Mouse (Mus musculus): ENCODE data around the gene Col27a1. TPM values are rescaled to one million over a fixed set of nuclear protein-coding genes. Genes with fewer than 3 reads are reported as not detected.

The Col27a1 gene
- polyA plus RNA-seq, 1 experiment from 2014 or later = 2.1 TPM

- Histone ChIP-seq H3K4me1 (ENCODE audit: control insufficient read depth, low read depth, low read length) (no peaks in the 10 kb centered on the region), H3K36me3 (ENCODE audit: control insufficient read depth, insufficient read depth) (no peaks in the 10 kb centered on the region), H3K4me2 (ENCODE audit: low read depth, low read length) (no peak overlapping the region), H3K9me3 (replicated peaks; ENCODE audit: control insufficient read depth, low read length) (no peaks in the 10 kb centered on the region), H3K27me3 (ENCODE audit: control insufficient read depth, insufficient read depth, low read depth, low read length) (no peaks in the 10 kb centered on the region), H3K27ac (ENCODE audit: low read length) (no peak overlapping the region), H3K4me3 (ENCODE audit: low read depth, low read length) (no peak overlapping the region), H3K9ac (ENCODE audit: low read depth, low read length) (no peak overlapping the region)
- WGBS (ENCODE audit: insufficient replicate concordance) = 42% methylated on average over 6 of the region's 6 CpGs
- ATAC-seq (ENCODE audit: low read depth) = no peak
Observed at GRCm38 (mm10) chr4:63248951-63249350, 35.1 kb downstream of the Col27a1 start.

GRCm38 (mm10) chr4:63251760-63252159 is 38.0 kb downstream of the Col27a1 start:
- WGBS (ENCODE audit: insufficient replicate concordance) = 64% methylated on average over 11 of the region's 11 CpGs
- no peak overlapping the region for H3K4me2 ChIP-seq (ENCODE audit: low read depth, low read length)
- H3K9me3 ChIP-seq (replicated peaks; ENCODE audit: control insufficient read depth, low read length) = no peaks in the 10 kb centered on the region
- no peaks in the 10 kb centered on the region for H3K4me1 ChIP-seq (ENCODE audit: control insufficient read depth, low read depth, low read length)
- no peak overlapping the region for H3K27ac ChIP-seq (ENCODE audit: low read length)
- no peak overlapping the region for H3K4me3 ChIP-seq (ENCODE audit: low read depth, low read length)
- ATAC-seq (ENCODE audit: low read depth) = no peak
- no peak overlapping the region for H3K9ac ChIP-seq (ENCODE audit: low read depth, low read length)
- no peaks in the 10 kb centered on the region for H3K27me3 ChIP-seq (ENCODE audit: control insufficient read depth, insufficient read depth, low read depth, low read length)
- no peaks in the 10 kb centered on the region for H3K36me3 ChIP-seq (ENCODE audit: control insufficient read depth, insufficient read depth)

GRCm38 (mm10) chr4:63253716-63254115 is 39.9 kb downstream of the Col27a1 start:
- no peak for ATAC-seq (ENCODE audit: low read depth)
- 63% methylated on average over 6 of the region's 6 CpGs for WGBS (ENCODE audit: insufficient replicate concordance)

GRCm38 (mm10) chr4:63254151-63254550 is 40.3 kb downstream of the Col27a1 start:
- ATAC-seq (ENCODE audit: low read depth) = no peak
- Histone ChIP-seq H3K9me3 (replicated peaks; ENCODE audit: control insufficient read depth, low read length) (no peaks in the 10 kb centered on the region), H3K9ac (ENCODE audit: low read depth, low read length) (no peak overlapping the region), H3K27me3 (ENCODE audit: control insufficient read depth, insufficient read depth, low read depth, low read length) (no peaks in the 10 kb centered on the region), H3K4me3 (ENCODE audit: low read depth, low read length) (no peak overlapping the region), H3K4me2 (ENCODE audit: low read depth, low read length) (no peak overlapping the region), H3K4me1 (ENCODE audit: control insufficient read depth, low read depth, low read length) (no peaks in the 10 kb centered on the region), H3K36me3 (ENCODE audit: control insufficient read depth, insufficient read depth) (no peaks in the 10 kb centered on the region), H3K27ac (ENCODE audit: low read length) (no peak overlapping the region)
- WGBS (ENCODE audit: insufficient replicate concordance) = 45% methylated on average over 2 of the region's 2 CpGs

More at GRCm38 (mm10) chr4:63253716-63254115, 39.9 kb downstream of the Col27a1 start:
- H3K4me3 ChIP-seq (ENCODE audit: low read depth, low read length) = no peak overlapping the region
- H3K36me3 ChIP-seq (ENCODE audit: control insufficient read depth, insufficient read depth) = no peaks in the 10 kb centered on the region
- H3K27ac ChIP-seq (ENCODE audit: low read length) = no peak overlapping the region
- H3K4me1 ChIP-seq (ENCODE audit: control insufficient read depth, low read depth, low read length) = no peaks in the 10 kb centered on the region
- no peak overlapping the region for H3K9ac ChIP-seq (ENCODE audit: low read depth, low read length)
- H3K9me3 ChIP-seq (replicated peaks; ENCODE audit: control insufficient read depth, low read length) = no peaks in the 10 kb centered on the region
- H3K27me3 ChIP-seq (ENCODE audit: control insufficient read depth, insufficient read depth, low read depth, low read length) = no peaks in the 10 kb centered on the region
- H3K4me2 ChIP-seq (ENCODE audit: low read depth, low read length) = no peak overlapping the region

GRCm38 (mm10) chr4:63256371-63256770 is 42.6 kb downstream of the Col27a1 start:
- no peak overlapping the region for H3K4me3 ChIP-seq (ENCODE audit: low read depth, low read length)
- no peaks in the 10 kb centered on the region for H3K9me3 ChIP-seq (replicated peaks; ENCODE audit: control insufficient read depth, low read length)
- 62% methylated on average over 2 of the region's 2 CpGs for WGBS (ENCODE audit: insufficient replicate concordance)
- H3K36me3 ChIP-seq (ENCODE audit: control insufficient read depth, insufficient read depth) = no peaks in the 10 kb centered on the region
- H3K4me1 ChIP-seq (ENCODE audit: control insufficient read depth, low read depth, low read length) = no peaks in the 10 kb centered on the region
- H3K27me3 ChIP-seq (ENCODE audit: control insufficient read depth, insufficient read depth, low read depth, low read length) = no peaks in the 10 kb centered on the region
- no peak overlapping the region for H3K4me2 ChIP-seq (ENCODE audit: low read depth, low read length)
- no peak overlapping the region for H3K27ac ChIP-seq (ENCODE audit: low read length)
- ATAC-seq (ENCODE audit: low read depth) = no peak
- no peak overlapping the region for H3K9ac ChIP-seq (ENCODE audit: low read depth, low read length)

GRCm38 (mm10) chr4:63257346-63257745 is 43.5 kb downstream of the Col27a1 start:
- Histone ChIP-seq H3K4me3 (ENCODE audit: low read depth, low read length) (no peak overlapping the region), H3K9ac (ENCODE audit: low read depth, low read length) (no peak overlapping the region), H3K9me3 (replicated peaks; ENCODE audit: control insufficient read depth, low read length) (no peaks in the 10 kb centered on the region), H3K27ac (ENCODE audit: low read length) (no peak overlapping the region), H3K27me3 (ENCODE audit: control insufficient read depth, insufficient read depth, low read depth, low read length) (no peaks in the 10 kb centered on the region), H3K4me1 (ENCODE audit: control insufficient read depth, low read depth, low read length) (no peaks in the 10 kb centered on the region), H3K4me2 (ENCODE audit: low read depth, low read length) (no peak overlapping the region), H3K36me3 (ENCODE audit: control insufficient read depth, insufficient read depth) (no peaks in the 10 kb centered on the region)
- ATAC-seq (ENCODE audit: low read depth) = no peak
- WGBS (ENCODE audit: insufficient replicate concordance) = 64% methylated on average over 7 of the region's 7 CpGs

- no peaks in the 10 kb centered on the region for H3K4me1 ChIP-seq (ENCODE audit: control insufficient read depth, low read depth, low read length)
- H3K4me2 ChIP-seq (ENCODE audit: low read depth, low read length) = no peak overlapping the region
- no peak overlapping the region for H3K9ac ChIP-seq (ENCODE audit: low read depth, low read length)
- no peak overlapping the region for H3K4me3 ChIP-seq (ENCODE audit: low read depth, low read length)
- no peaks in the 10 kb centered on the region for H3K27me3 ChIP-seq (ENCODE audit: control insufficient read depth, insufficient read depth, low read depth, low read length)
- ATAC-seq (ENCODE audit: low read depth) = no peak
- 74% methylated on average over 14 of the region's 14 CpGs for WGBS (ENCODE audit: insufficient replicate concordance)
- no peaks in the 10 kb centered on the region for H3K36me3 ChIP-seq (ENCODE audit: control insufficient read depth, insufficient read depth)
- no peaks in the 10 kb centered on the region for H3K9me3 ChIP-seq (replicated peaks; ENCODE audit: control insufficient read depth, low read length)
- H3K27ac ChIP-seq (ENCODE audit: low read length) = no peak overlapping the region
Observed at GRCm38 (mm10) chr4:63258096-63258495, 44.3 kb downstream of the Col27a1 start.

GRCm38 (mm10) chr4:63259066-63259465 is 45.3 kb downstream of the Col27a1 start:
- WGBS (ENCODE audit: insufficient replicate concordance) = 78% methylated on average over 6 of the region's 6 CpGs
- Histone ChIP-seq H3K36me3 (ENCODE audit: control insufficient read depth, insufficient read depth) (no peaks in the 10 kb centered on the region), H3K27ac (ENCODE audit: low read length) (no peak overlapping the region), H3K27me3 (ENCODE audit: control insufficient read depth, insufficient read depth, low read depth, low read length) (no peaks in the 10 kb centered on the region), H3K9me3 (replicated peaks; ENCODE audit: control insufficient read depth, low read length) (no peaks in the 10 kb centered on the region), H3K4me3 (ENCODE audit: low read depth, low read length) (no peak overlapping the region), H3K4me2 (ENCODE audit: low read depth, low read length) (no peak overlapping the region), H3K4me1 (ENCODE audit: control insufficient read depth, low read depth, low read length) (no peaks in the 10 kb centered on the region), H3K9ac (ENCODE audit: low read depth, low read length) (no peak overlapping the region)
- ATAC-seq (ENCODE audit: low read depth) = no peak

GRCm38 (mm10) chr4:63260506-63260905 is 46.7 kb downstream of the Col27a1 start:
- ATAC-seq (ENCODE audit: low read depth) = no peak
- no peaks in the 10 kb centered on the region for H3K4me1 ChIP-seq (ENCODE audit: control insufficient read depth, low read depth, low read length)
- no peak overlapping the region for H3K4me3 ChIP-seq (ENCODE audit: low read depth, low read length)
- no peaks in the 10 kb centered on the region for H3K27me3 ChIP-seq (ENCODE audit: control insufficient read depth, insufficient read depth, low read depth, low read length)
- no peak overlapping the region for H3K4me2 ChIP-seq (ENCODE audit: low read depth, low read length)
- 65% methylated on average over 10 of the region's 10 CpGs for WGBS (ENCODE audit: insufficient replicate concordance)
- no peak overlapping the region for H3K9ac ChIP-seq (ENCODE audit: low read depth, low read length)
- H3K27ac ChIP-seq (ENCODE audit: low read length) = no peak overlapping the region
- no peaks in the 10 kb centered on the region for H3K36me3 ChIP-seq (ENCODE audit: control insufficient read depth, insufficient read depth)
- H3K9me3 ChIP-seq (replicated peaks; ENCODE audit: control insufficient read depth, low read length) = no peaks in the 10 kb centered on the region

Measured in liver, embryonic 16.5 days (tissue).